Mouse (Mus musculus) embryonic facial prominence, embryonic 10.5 days (tissue): ENCODE measurements around the gene Mapk1. TPM values are rescaled to one million over a fixed set of nuclear protein-coding genes. Genes with fewer than 3 reads are reported as not detected.
A peak's percentile ranks its signal among the peaks of the same experiment; 100 is the strongest.

Experiments
- DNase-seq: peaks from one replicate; pipeline ENCODE4 v3.0.0-alpha.2; 2017; ENCODE audit warnings: low spot score
- H3K27ac ChIP-seq: fragments of 300-500 bp; sonication (generic); replicated peaks from 2 replicates; pipeline ENCODE4 v1.5.1; 2016; ENCODE audit warnings: mild to moderate bottlenecking
- H3K27me3 ChIP-seq: fragments of 300-500 bp; sonication (generic); replicated peaks from 2 replicates; pipeline ENCODE4 v1.6.1; 2016; ENCODE audit warnings: low read depth, mild to moderate bottlenecking; ENCODE audit not compliant: poor library complexity, severe bottlenecking
- H3K36me3 ChIP-seq: fragments of 300-500 bp; sonication (generic); replicated peaks from 2 replicates; pipeline ENCODE4 v1.6.1; 2016; ENCODE audit warnings: mild to moderate bottlenecking, moderate library complexity
- H3K4me1 ChIP-seq: fragments of 300-500 bp; sonication (generic); 2 replicates; pipeline ENCODE4 v1.6.1; 2016
- H3K4me3 ChIP-seq: fragments of 300-500 bp; sonication (generic); 2 replicates; pipeline ENCODE4 v1.5.1; 2016; ENCODE audit warnings: mild to moderate bottlenecking, moderate library complexity
- H3K9me3 ChIP-seq: fragments of 300-500 bp; sonication (generic); 2 replicates; pipeline ENCODE4 v1.6.1; 2016; ENCODE audit warnings: mild to moderate bottlenecking
- WGBS: fragments of 180-500 bp; shearing (Covaris S2); methylation state at CpG from one replicate; pipeline ENCODE4 v1.1.7; 2016; 5-methylcytosine and 5-hydroxymethylcytosine counted together
- polyA plus RNA-seq: library from polyadenylated mRNA; unstranded; fragments of >200 nt; fragmentation: Nextera tagmentation; extraction: Ambion mirVana; gene quantifications from 2 replicates; pipeline ENCODE4 v1.2.1, GENCODE M21; 2016

Mapk1 gene
- polyA plus RNA-seq, 1 experiment from 2014 or later = 141 TPM

GRCm38 (mm10) chr16:17069511-17070443, 86.6 kb downstream of the Mapk1 start, which contains the start of gene Ypel1:
Ypel1 (plus strand) TSS chr16:17069696.
- Histone ChIP-seq H3K4me3 (peak within 1 kb of the TSS; percentile 91), H3K27me3 (no peaks in the 10 kb centered on the region), H3K27ac (peak within 1 kb of the TSS; percentile 98), H3K4me1 (peaks cover 9% of the 10 kb centered on the region), H3K9me3 (no peaks in the 10 kb centered on the region), H3K36me3 (peaks cover 32% of the 10 kb centered on the region)
- under 1% methylated on average over 76 of the region's 76 CpGs for WGBS
- peak; percentile 93 for DNase-seq

- peaks cover 9% of the 10 kb centered on the region for H3K4me1 ChIP-seq
- H3K27ac ChIP-seq = peak overlapping the region; percentile 98
- peaks cover 6% of the 10 kb centered on the region for H3K9me3 ChIP-seq
- no peaks in the 10 kb centered on the region for H3K27me3 ChIP-seq
- 58% methylated on average over 6 of the region's 6 CpGs for WGBS
- H3K36me3 ChIP-seq = peaks cover 42% of the 10 kb centered on the region
- DNase-seq = no peak
- H3K4me3 ChIP-seq = peak overlapping the region; percentile 91
Measured at GRCm38 (mm10) chr16:17070716-17071115, 87.5 kb downstream of the Mapk1 start.

GRCm38 (mm10) chr16:17073000-17073399, 89.8 kb downstream of the Mapk1 start:
- peaks cover 65% of the 10 kb centered on the region for H3K36me3 ChIP-seq
- peaks cover 9% of the 10 kb centered on the region for H3K4me1 ChIP-seq
- peaks cover 11% of the 10 kb centered on the region for H3K9me3 ChIP-seq
- H3K4me3 ChIP-seq = no peak overlapping the region
- H3K27me3 ChIP-seq = no peaks in the 10 kb centered on the region
- WGBS = 94% methylated on average over 7 of the region's 7 CpGs
- no peak for DNase-seq
- no peak overlapping the region for H3K27ac ChIP-seq

GRCm38 (mm10) chr16:17076301-17076700, 93.1 kb downstream of the Mapk1 start:
- peaks cover 96% of the 10 kb centered on the region for H3K36me3 ChIP-seq
- peaks cover 3% of the 10 kb centered on the region; the same call in 1 of the 2 replicates for H3K4me1 ChIP-seq
- H3K27me3 ChIP-seq = no peaks in the 10 kb centered on the region
- peaks cover 11% of the 10 kb centered on the region for H3K9me3 ChIP-seq
- H3K27ac ChIP-seq = no peak overlapping the region
- DNase-seq = no peak
- no peak overlapping the region for H3K4me3 ChIP-seq
- WGBS = 95% methylated on average over 2 of the region's 2 CpGs

- DNase-seq = no peak
- H3K36me3 ChIP-seq = peaks cover 98% of the 10 kb centered on the region
- no peaks in the 10 kb centered on the region for H3K27me3 ChIP-seq
- H3K4me1 ChIP-seq = no peaks in the 10 kb centered on the region; the same call in 1 of the 2 replicates
- H3K4me3 ChIP-seq = no peak overlapping the region
- H3K9me3 ChIP-seq = peaks cover 11% of the 10 kb centered on the region
- no peak overlapping the region for H3K27ac ChIP-seq
Measured at GRCm38 (mm10) chr16:17076869-17077268, 93.7 kb downstream of the Mapk1 start.

- H3K9me3 ChIP-seq = peaks cover 11% of the 10 kb centered on the region
- no peak overlapping the region for H3K27ac ChIP-seq
- peaks cover 98% of the 10 kb centered on the region for H3K36me3 ChIP-seq
- DNase-seq = no peak
- no peak overlapping the region for H3K4me3 ChIP-seq
- 98% methylated on average over 7 of the region's 7 CpGs for WGBS
- no peaks in the 10 kb centered on the region for H3K4me1 ChIP-seq
- no peaks in the 10 kb centered on the region for H3K27me3 ChIP-seq
Measured at GRCm38 (mm10) chr16:17078101-17078500, 94.9 kb downstream of the Mapk1 start.

GRCm38 (mm10) chr16:17082121-17082792, 99.1 kb downstream of the Mapk1 start:
- Histone ChIP-seq H3K27ac (no peak overlapping the region), H3K27me3 (no peaks in the 10 kb centered on the region), H3K4me3 (no peak overlapping the region), H3K4me1 (no peaks in the 10 kb centered on the region), H3K9me3 (no peaks in the 10 kb centered on the region), H3K36me3 (peaks cover 98% of the 10 kb centered on the region)
- WGBS = 88% methylated on average over 6 of the region's 6 CpGs
- DNase-seq = no peak

- Histone ChIP-seq H3K9me3 (no peaks in the 10 kb centered on the region), H3K4me1 (no peaks in the 10 kb centered on the region), H3K4me3 (no peak overlapping the region), H3K27ac (no peak overlapping the region), H3K27me3 (no peaks in the 10 kb centered on the region), H3K36me3 (peaks cover 100% of the 10 kb centered on the region)
- no peak for DNase-seq
- 92% methylated on average over 4 of the region's 4 CpGs for WGBS
Measured at GRCm38 (mm10) chr16:17085636-17086035, 102.5 kb downstream of the Mapk1 start.

- Histone ChIP-seq H3K4me3 (no peak overlapping the region), H3K27me3 (no peaks in the 10 kb centered on the region), H3K27ac (no peak overlapping the region), H3K36me3 (peaks cover 100% of the 10 kb centered on the region), H3K4me1 (no peaks in the 10 kb centered on the region), H3K9me3 (no peaks in the 10 kb centered on the region)
- no peak for DNase-seq
- WGBS = 88% methylated on average over 3 of the region's 3 CpGs
Measured at GRCm38 (mm10) chr16:17086241-17086640, 103.1 kb downstream of the Mapk1 start.

- WGBS = 83% methylated on average over 13 of the region's 13 CpGs
- no peak overlapping the region for H3K27ac ChIP-seq
- H3K4me1 ChIP-seq = no peaks in the 10 kb centered on the region
- no peak overlapping the region for H3K4me3 ChIP-seq
- H3K9me3 ChIP-seq = no peaks in the 10 kb centered on the region
- no peaks in the 10 kb centered on the region for H3K27me3 ChIP-seq
- no peak for DNase-seq
- peaks cover 100% of the 10 kb centered on the region for H3K36me3 ChIP-seq
Measured at GRCm38 (mm10) chr16:17086669-17087193, 103.5 kb downstream of the Mapk1 start.

- Histone ChIP-seq H3K36me3 (peaks cover 100% of the 10 kb centered on the region), H3K4me1 (no peaks in the 10 kb centered on the region), H3K27ac (no peak overlapping the region), H3K9me3 (no peaks in the 10 kb centered on the region), H3K27me3 (no peaks in the 10 kb centered on the region), H3K4me3 (no peak overlapping the region)
- 79% methylated on average over 3 of the region's 3 CpGs for WGBS
- no peak for DNase-seq
Measured at GRCm38 (mm10) chr16:17088346-17088745, 105.2 kb downstream of the Mapk1 start.

- Histone ChIP-seq H3K27ac (no peak overlapping the region), H3K36me3 (peaks cover 100% of the 10 kb centered on the region), H3K27me3 (no peaks in the 10 kb centered on the region), H3K4me3 (no peak overlapping the region), H3K4me1 (no peaks in the 10 kb centered on the region), H3K9me3 (no peaks in the 10 kb centered on the region)
- no peak for DNase-seq
- 97% methylated on average over 3 of the region's 3 CpGs for WGBS
Measured at GRCm38 (mm10) chr16:17096938-17097337, 113.8 kb downstream of the Mapk1 start.
